Mouse (Mus musculus) urinary bladder, postnatal 36 days (tissue): Measurements from ENCODE around the gene Pias1.

Source experiments
- DNase-seq, 2 experiments: peaks; one replicate each; pipeline ENCODE4 v3.0.0; 2022; ENCODE audit warnings: low spot score in 2 of 2, mixed read lengths in 1 of 2

The Pias1 gene

DNA sequence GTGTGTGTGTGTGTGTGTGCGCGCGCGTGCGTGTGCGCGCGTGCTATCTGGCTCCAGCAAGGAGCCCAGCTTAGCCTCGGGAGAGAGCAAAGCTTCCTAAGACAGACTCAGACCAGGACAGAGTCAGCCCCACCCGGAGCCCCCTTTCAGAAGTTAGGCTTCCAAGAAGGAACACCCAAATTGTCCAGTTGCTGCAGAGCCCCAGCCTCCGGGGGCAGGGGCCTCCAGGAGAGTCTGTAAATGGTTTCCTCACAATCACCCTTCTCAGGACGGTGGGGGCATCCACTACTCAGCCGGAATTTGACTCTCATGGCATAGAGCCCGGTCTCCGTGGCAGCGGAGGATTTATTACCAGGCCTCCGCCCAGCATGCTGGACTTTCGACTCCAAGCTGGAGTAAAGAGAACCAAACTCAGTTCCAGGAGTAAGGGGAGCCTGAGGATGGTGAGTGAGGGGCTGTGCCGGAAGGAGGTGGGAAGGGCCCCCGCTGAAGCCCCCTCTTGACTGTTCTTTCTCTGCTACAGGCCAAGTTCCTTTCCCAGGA, 129.9 kb downstream of the Pias1 start, which contains the start of gene Calml4:
Gene Calml4, plus strand, starts transcription at position 362 of the 543 bp plus-strand sequence.
- DNase-seq, result peak; percentile 69 to 83

- DNase-seq, result no peak
Measured at GRCm38 (mm10) chr9:62857216-62857615, 130.5 kb downstream of the Pias1 start.

- no peak for DNase-seq
Measured at GRCm38 (mm10) chr9:62854483-62854882, 133.2 kb downstream of the Pias1 start.

GRCm38 (mm10) chr9:62851571-62851970, 136.2 kb downstream of the Pias1 start:
- no peak for DNase-seq

DNA sequence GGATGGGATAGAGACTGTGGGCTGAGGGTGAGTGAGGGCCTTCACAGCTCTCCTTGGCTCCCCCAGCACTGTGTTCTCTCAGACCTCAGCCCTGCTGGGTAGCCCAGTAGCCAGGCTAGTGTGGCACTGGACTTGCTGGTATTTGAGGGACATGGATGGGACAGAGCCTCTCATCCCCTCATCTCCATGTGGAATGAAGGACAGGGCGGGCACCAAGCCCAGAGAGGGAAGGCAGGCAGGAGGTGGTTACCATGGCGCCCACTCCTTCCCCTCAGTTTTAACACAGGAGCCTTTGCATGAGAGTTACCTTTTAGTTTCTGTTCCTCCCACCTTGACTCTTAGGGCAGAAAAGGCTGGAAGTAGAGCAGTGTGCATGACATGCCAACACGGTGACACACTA, 139.1 kb downstream of the Pias1 start:
- no peak for DNase-seq

GRCm38 (mm10) chr9:62847694-62848093, 140.0 kb downstream of the Pias1 start:
- peak; percentile 74 to 84 for DNase-seq

DNA sequence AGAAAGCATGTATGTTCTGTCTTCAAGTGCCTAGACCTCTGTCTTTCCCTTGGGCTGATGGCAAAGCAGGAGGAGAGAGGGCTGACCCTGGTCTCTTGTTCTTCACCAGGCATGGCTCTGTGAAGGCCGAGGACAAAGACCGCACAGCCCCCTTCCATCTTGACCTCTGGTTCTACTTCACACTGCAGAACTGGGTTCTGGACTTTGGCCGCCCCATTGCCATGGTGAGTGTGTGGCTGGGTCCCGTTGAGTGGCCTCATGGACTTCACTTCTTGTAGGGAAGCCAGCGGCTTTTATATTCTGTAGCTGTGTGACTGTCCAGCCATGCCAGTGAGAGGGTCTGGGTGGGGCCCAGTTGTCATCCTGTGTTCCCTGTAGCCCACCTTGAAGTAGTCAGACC, 143.3 kb downstream of the Pias1 start:
- no peak for DNase-seq

DNA sequence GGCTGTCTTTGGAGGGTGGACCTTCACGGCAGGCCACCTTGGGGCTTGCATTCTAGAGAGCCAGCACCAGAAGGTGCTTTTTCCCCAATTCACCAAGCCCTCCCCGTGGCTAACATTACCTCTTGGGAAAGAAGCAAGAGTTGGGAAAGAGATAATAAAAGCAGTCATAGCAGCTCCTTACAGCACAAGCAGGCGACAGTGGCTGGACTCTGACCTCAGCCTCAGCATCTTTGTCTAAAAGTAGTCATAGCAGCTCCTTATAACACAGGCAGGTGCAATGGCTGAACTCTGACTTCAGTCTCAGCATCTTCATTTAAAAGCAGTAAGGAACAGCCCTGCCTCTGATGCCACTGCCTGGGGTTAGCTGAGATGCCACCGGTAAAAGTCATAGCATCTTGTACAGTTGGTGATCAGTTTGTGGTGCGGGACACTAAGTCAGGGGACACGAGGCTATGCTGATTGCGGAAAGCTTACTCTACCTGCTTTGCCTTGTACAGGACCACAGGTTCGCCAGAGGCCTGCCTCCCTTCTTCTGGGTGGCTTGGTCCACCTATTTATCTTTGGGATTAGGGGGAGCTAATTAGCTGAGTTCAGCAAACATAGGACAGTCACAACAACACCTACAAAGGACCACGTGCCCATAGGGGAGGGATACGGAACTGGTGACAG, 144.2 kb downstream of the Pias1 start:
- no peak for DNase-seq

- DNase-seq, result no peak
Measured at GRCm38 (mm10) chr9:62839172-62839770, 148.5 kb downstream of the Pias1 start.

GRCm38 (mm10) chr9:62838506-62839171, 149.1 kb downstream of the Pias1 start, which contains the start of gene Cln6:
Gene Cln6, plus strand, starts transcription at chr9:62838785.
- DNase-seq, result peak; percentile 60 to 73

GRCm38 (mm10) chr9:62838146-62838505, 149.6 kb downstream of the Pias1 start:
- no peak for DNase-seq

DNA sequence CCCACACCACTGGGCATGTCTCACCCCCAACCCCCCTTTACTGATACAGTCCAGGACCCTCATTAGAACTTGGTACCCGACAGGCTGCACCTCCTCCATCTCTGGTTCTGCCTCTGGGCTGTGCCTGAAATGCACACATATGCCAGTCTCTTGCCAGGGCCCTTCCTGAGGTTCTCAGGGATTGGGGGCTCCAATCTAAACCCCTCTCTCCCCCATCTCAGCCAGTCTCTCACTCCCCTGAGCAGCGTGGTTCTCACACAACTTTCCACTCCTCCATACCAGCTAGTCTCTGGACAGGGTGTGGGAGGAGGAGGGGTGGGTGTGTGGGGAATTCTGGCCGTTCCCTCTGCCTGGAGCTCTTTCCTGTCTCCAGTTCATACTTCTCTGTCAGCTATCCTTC, 150.1 kb downstream of the Pias1 start:
- no peak for DNase-seq

GRCm38 (mm10) chr9:62835705-62836446, 151.8 kb downstream of the Pias1 start:
- DNase-seq, result no peak

DNA sequence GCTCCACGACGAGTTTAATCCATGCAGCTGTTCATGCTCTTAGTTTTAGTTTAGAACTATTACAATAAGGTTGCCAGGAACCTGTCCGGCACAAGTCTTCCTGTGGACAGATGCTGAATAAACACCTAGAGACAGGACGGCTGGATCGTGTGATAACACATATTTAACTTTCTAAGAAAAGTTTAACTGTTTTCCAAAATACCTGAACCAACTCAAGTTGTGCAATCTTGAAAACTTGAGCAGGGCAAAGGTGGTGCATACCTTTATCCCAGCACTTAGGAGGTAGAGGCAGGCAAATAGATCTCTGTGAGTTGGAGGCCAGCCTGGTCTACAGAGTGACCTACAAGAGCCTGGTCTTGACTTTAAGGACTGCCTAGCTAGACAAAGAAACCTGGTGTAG, 152.8 kb downstream of the Pias1 start:
- DNase-seq, result no peak

- DNase-seq, result no peak
Measured at GRCm38 (mm10) chr9:62829877-62830276, 157.8 kb downstream of the Pias1 start.

DNA sequence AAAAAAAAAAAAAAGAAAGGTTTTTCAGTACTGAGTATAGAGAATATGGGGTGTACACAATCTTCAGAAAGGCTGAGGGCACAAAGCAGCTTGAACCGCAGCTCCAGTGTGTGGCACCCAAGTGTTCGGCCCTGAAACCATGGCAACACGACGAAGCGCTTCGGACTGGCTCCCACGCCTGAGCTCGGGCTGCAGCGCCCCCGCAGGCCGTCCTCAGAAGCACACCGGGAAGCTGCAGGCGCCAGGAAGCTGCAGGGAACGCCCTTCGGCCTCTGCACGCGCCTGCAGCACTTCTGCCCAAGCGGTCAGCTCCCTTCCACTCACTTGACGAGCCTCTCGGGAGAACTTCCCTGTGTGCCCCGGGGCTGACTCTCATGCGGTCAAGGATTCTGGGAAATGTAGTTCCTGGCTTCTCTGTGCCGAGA, 159.1 kb downstream of the Pias1 start:
- DNase-seq, result peak; percentile 92 to 96
